Mouse (Mus musculus) ES-E14 (cell line): ENCODE results near the gene Csf2rb. TPM values are rescaled to one million over a fixed set of nuclear protein-coding genes. Genes with fewer than 3 reads are reported as not detected.

ENCODE experiments used
- DNase-seq: peaks from one replicate; pipeline ENCODE4 v3.0.0-alpha.2; 2013; ENCODE audit warnings: low read depth, low spot score
- H3K27ac ChIP-seq: 2 replicates; pipeline ENCODE4 v1.5.1; 2012; ENCODE audit warnings: low read depth, mild to moderate bottlenecking, low read length, moderate library complexity, mixed read lengths; ENCODE audit not compliant: poor library complexity, insufficient read depth, severe bottlenecking
- H3K36me3 ChIP-seq: 2 replicates; pipeline ENCODE4 v1.6.1; 2012; ENCODE audit warnings: mild to moderate bottlenecking, low read length, moderate library complexity, mixed read lengths; ENCODE audit not compliant: control insufficient read depth, poor library complexity, insufficient read depth, severe bottlenecking
- H3K4me1 ChIP-seq, 2 experiments: fragments of 150-350 bp in 1 of 2; sonication (generic) in 1 of 2; 2 replicates each; pipeline ENCODE4 v1.6.1; 2012; ENCODE audit warnings: low read length in 2 of 2, mild to moderate bottlenecking in 1 of 2, mixed read lengths in 1 of 2; ENCODE audit not compliant: control insufficient read depth in 2 of 2, insufficient read depth in 2 of 2, poor library complexity in 1 of 2
- H3K4me3 ChIP-seq, 2 experiments: fragments of 150-350 bp in 1 of 2; sonication (generic) in 1 of 2; 2 replicates each; pipeline ENCODE4 v1.5.1; 2012; ENCODE audit warnings: low read length in 2 of 2, low read depth in 1 of 2, mild to moderate bottlenecking in 1 of 2, mixed read lengths in 1 of 2; ENCODE audit not compliant: insufficient read depth in 1 of 2, poor library complexity in 1 of 2, severe bottlenecking in 1 of 2
- H3K9ac ChIP-seq: 2 replicates; pipeline ENCODE4 v1.6.1; 2012; ENCODE audit warnings: low read depth, mild to moderate bottlenecking, low read length, mixed read lengths; ENCODE audit not compliant: poor library complexity, insufficient read depth, severe bottlenecking
- H3K9me3 ChIP-seq: fragments of 150-350 bp; sonication (generic); 2 replicates; pipeline ENCODE4 v1.6.1; 2012; ENCODE audit warnings: low read depth, mild to moderate bottlenecking, low read length; ENCODE audit not compliant: control insufficient read depth, insufficient read depth
- CHD2 ChIP-seq: IDR thresholded peaks from 2 replicates; pipeline ENCODE4 v1.6.1; 2014; ENCODE audit warnings: mild to moderate bottlenecking, low read depth, low read length, inconsistent platforms
- HCFC1 ChIP-seq: IDR thresholded peaks from 2 replicates; pipeline ENCODE4 v1.6.1; 2012; ENCODE audit warnings: low read length, inconsistent platforms, borderline replicate concordance; ENCODE audit not compliant: insufficient read depth
- MAFK ChIP-seq: IDR thresholded peaks from 2 replicates; pipeline ENCODE4 v1.6.1; 2014; ENCODE audit warnings: mild to moderate bottlenecking, low read depth, low read length, inconsistent platforms; ENCODE audit not compliant: insufficient read depth
- ZC3H11A ChIP-seq: IDR thresholded peaks from 2 replicates; pipeline ENCODE4 v1.6.1; 2012; ENCODE audit warnings: low read depth, mild to moderate bottlenecking, inconsistent platforms, low read length, borderline replicate concordance
- ZNF384 ChIP-seq: IDR thresholded peaks from 2 replicates; pipeline ENCODE4 v1.6.1; 2012; ENCODE audit warnings: low read depth, low read length, inconsistent platforms
- in situ Hi-C, 2 experiments: fragments of 600-800 bp; cut with MboI; formaldehyde crosslinking; loops; one replicate each; pipeline ENCODE4 v1.15.1; 2025; ENCODE audit warnings: low sequenced_read_pairs in 2 of 2, inconsistent platforms in 1 of 2; ENCODE audit not compliant: unreplicated experiment in 2 of 2
- total RNA-seq: library from RNA; depleted of rRNA; stranded (reverse); fragments of 300-350 nt; gene quantifications from 2 replicates; pipeline ENCODE4 v1.2.3, GENCODE M21; 2012

Gene Csf2rb
- total RNA-seq, 1 experiment, result 1.1 TPM

DNA sequence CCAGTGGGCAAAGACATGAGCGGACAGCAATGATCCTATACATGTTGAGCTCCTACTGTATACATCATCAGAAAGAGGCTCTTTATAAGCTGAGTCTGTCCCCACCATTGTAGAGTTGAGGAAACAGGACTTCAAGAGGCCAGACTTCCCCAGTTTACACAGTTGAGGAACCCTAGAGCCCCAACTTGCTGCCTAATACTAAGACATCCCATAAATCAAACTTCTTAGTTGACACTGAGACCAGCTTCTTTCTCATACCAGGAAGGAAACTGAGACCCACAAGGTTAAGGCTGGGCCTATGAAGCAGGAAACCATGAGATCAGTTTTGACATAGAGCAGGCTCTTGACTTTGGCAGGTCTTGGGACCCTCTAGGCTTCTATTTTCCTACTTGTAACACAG lies 60.0 kb downstream of the Csf2rb start:
- in situ Hi-C loops, result no loop called here
- peaks cover 3% of the 10 kb centered on the region in 2 experiments; a peak in 2 of 4 replicates for H3K4me1 ChIP-seq
- TF ChIP-seq ZNF384 (no peak), HCFC1 (no peak), ZC3H11A (no peak), MAFK (no peak), CHD2 (no peak)
- H3K9ac ChIP-seq, result no peak overlapping the region
- no peaks in the 10 kb centered on the region for H3K36me3 ChIP-seq
- no peak overlapping the region for H3K4me3 ChIP-seq
- H3K27ac ChIP-seq, result no peak overlapping the region
- H3K9me3 ChIP-seq, result no peaks in the 10 kb centered on the region
- no peak for DNase-seq

- TF ChIP-seq ZC3H11A (no peak), MAFK (no peak), HCFC1 (no peak), CHD2 (no peak), ZNF384 (no peak)
- Histone ChIP-seq H3K36me3 (no peaks in the 10 kb centered on the region), H3K4me1 (no peaks in the 10 kb centered on the region; a peak in 1 of 4 replicates), H3K27ac (no peak overlapping the region), H3K4me3 (no peak overlapping the region), H3K9me3 (no peaks in the 10 kb centered on the region), H3K9ac (no peak overlapping the region)
- in situ Hi-C loops, result no loop called here
- DNase-seq, result no peak
Observed at GRCm38 (mm10) chr15:78390855-78391254, 65.3 kb downstream of the Csf2rb start.

DNA sequence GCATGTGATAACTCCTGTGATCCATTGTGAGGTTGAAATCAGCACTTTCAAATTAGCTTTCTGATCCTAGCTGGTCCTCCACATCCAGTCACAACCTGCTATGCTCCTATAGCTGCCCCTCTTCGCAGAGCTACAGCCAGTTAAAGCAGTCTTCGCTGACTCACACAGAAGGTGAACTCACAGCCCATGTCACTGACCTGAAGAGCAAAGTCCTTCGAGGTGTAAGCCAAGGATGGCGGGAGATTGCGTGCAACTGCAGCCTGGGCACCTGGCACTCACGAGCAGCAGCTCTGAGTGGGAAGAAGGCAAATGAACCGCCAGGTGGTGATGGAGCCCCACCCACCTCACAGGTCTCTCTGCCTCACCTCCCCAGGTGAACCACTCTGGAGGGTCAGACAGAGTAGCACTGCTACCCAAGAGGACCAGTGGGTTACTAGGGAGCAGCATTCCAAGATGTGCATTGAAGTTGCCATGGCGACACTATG lies 70.0 kb downstream of the Csf2rb start, which contains the start of gene Tex33:
Gene Tex33 (minus strand): TSS at position 435 of the 485 bp plus-strand sequence.
- no peak for TF ChIP-seq HCFC1
- no peak for TF ChIP-seq CHD2
- TF ChIP-seq ZC3H11A, result no peak
- no peak for TF ChIP-seq ZNF384
- TF ChIP-seq MAFK, result no peak
- Histone ChIP-seq H3K36me3 (peaks cover 2% of the 10 kb centered on the region; the same call in 1 of the 2 replicates), H3K9me3 (no peaks in the 10 kb centered on the region), H3K4me1 (peaks cover 2 to 3% of the 10 kb centered on the region in 2 experiments; a peak in 1 of 4 replicates), H3K9ac (no peak within 1 kb of the TSS), H3K4me3 (no peak within 1 kb of the TSS), H3K27ac (no peak within 1 kb of the TSS)
- no peak for DNase-seq
- in situ Hi-C loops, result no loop called here

DNA sequence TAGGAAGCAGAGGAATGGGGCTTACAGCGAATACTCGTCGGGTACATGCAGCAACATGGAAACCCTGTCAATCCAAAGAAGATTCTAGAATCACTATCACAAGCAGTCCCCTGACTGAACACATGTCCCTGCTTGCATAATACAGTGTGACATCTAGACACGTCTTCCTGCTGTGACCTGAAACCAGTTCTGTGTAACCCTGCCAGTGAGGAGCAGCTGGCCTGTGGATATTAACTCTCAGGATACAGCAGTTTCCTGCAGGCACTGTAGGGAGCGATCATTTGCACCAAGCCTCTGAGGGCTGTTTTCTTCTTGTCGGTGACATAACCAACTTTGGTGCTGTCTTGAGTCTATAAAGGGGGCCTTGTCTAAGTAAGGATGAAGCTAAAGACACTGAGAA lies 75.8 kb downstream of the Csf2rb start:
- H3K9ac ChIP-seq, result no peak overlapping the region
- DNase-seq, result no peak
- H3K9me3 ChIP-seq, result no peaks in the 10 kb centered on the region
- no peak for TF ChIP-seq CHD2
- TF ChIP-seq ZC3H11A, result no peak
- no peak for TF ChIP-seq HCFC1
- TF ChIP-seq ZNF384, result no peak
- TF ChIP-seq MAFK, result no peak
- no peak overlapping the region for H3K27ac ChIP-seq
- no peak overlapping the region for H3K4me3 ChIP-seq
- H3K4me1 ChIP-seq, result peaks cover 4 to 18% of the 10 kb centered on the region in 2 experiments; a peak in 2 of 4 replicates
- in situ Hi-C loops, result no loop called here
- peaks cover 2% of the 10 kb centered on the region; the same call in 1 of the 2 replicates for H3K36me3 ChIP-seq
